ENCODE assay signal across 8 mouse cellular contexts in the genomic region with DNA sequence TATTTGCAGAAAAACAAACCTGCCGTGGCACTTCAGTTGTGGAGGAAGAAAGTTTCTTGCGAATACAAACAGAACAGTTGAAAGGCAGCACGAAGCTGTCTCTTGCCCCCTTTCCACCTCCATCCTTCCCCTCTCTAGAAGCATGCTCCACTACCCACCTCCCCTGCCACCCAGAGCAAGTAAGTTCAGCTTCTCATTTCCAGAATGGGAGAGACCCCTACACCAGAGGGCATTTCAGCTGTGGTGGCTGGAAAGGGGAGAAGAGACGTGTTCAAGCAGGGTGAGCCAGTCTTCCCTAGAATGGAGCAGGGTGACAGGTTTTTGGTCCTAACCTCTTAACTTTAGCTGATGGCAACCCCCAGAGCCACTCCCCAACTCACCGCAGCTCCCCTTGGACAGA. TPM values are rescaled to one million over a fixed set of nuclear protein-coding genes. Genes with fewer than 3 reads are reported as not detected.
DNase-seq lines count a peak whose midpoint lies in the region; ATAC-seq lines count a peak whose summit lies in the region.

No protein-coding gene starts in this region.

- no peak overlapping the region for H3K27ac ChIP-seq in limb, embryonic 10.5 days
- H3K27ac ChIP-seq in stomach, embryonic 15.5 days: no peak overlapping the region

- no peaks in the 10 kb centered on the region for H3K9me3 ChIP-seq in limb, embryonic 10.5 days (replicated peaks)
- H3K9me3 ChIP-seq in stomach, embryonic 15.5 days: no peaks in the 10 kb centered on the region

- 32% methylated on average over 5 of the region's 5 CpGs for WGBS in limb, embryonic 10.5 days
- WGBS in stomach, embryonic 15.5 days: 25% methylated on average over 5 of the region's 5 CpGs

- H3K36me3 ChIP-seq in limb, embryonic 10.5 days: no peaks in the 10 kb centered on the region
- no peaks in the 10 kb centered on the region for H3K36me3 ChIP-seq in stomach, embryonic 15.5 days

- ATAC-seq in stomach, embryonic 15.5 days (ENCODE audit: insufficient read depth, low FRiP score, low read depth): no peak

- peak; percentile 22 for DNase-seq in embryo, embryonic 10.5 days (ENCODE audit: low spot score)
- no peak for DNase-seq in embryo, embryonic 10 days (ENCODE audit: low spot score)
- peak; percentile 30 to 33 for DNase-seq in right cerebral cortex, adult 2 months (ENCODE audit: low spot score in 2 of 2)
- DNase-seq in right cerebral cortex, postnatal 14 days: no peak
- peak; percentile 31 for DNase-seq in limb, embryonic 10.5 days (ENCODE audit: low spot score)
- no peak for DNase-seq in thymus, postnatal 10 days (ENCODE audit: low spot score in 2 of 2)
- no peak for DNase-seq in spleen, adult 12 weeks (ENCODE audit: low spot score)

- peaks cover 42% of the 10 kb centered on the region for H3K27me3 ChIP-seq in limb, embryonic 10.5 days (ENCODE audit: low read depth, poor library complexity, severe bottlenecking)
- H3K27me3 ChIP-seq in stomach, embryonic 15.5 days (replicated peaks): no peaks in the 10 kb centered on the region

- peak overlapping the region; percentile 59 for H3K4me3 ChIP-seq in limb, embryonic 10.5 days
- H3K4me3 ChIP-seq in stomach, embryonic 15.5 days (replicated peaks): peak overlapping the region; percentile 51

- H3K4me1 ChIP-seq in limb, embryonic 10.5 days: peaks cover 15% of the 10 kb centered on the region; the same call in 1 of the 2 replicates
- H3K4me1 ChIP-seq in stomach, embryonic 15.5 days: 0 out of 2 replicates have a peak, but pooled peaks cover 2% of the 10 kb centered on the region

- peak overlapping the region; percentile 88 for H3K4me2 ChIP-seq in stomach, embryonic 15.5 days

- H3K9ac ChIP-seq in stomach, embryonic 15.5 days: no peak overlapping the region

RNA-seq across cellular contexts. Expression of a gene that starts 1.3 kb away (rescaled TPM):
- 0.53 and 0.59 TPM in 2 replicates for polyA plus RNA-seq in limb, embryonic 10.5 days (2016; fragmentation: Nextera tagmentation; extraction: Ambion mirVana)
- 3.3 and 3.5 TPM in 2 replicates for polyA plus RNA-seq in stomach, embryonic 15.5 days (2015; fragmentation: Nextera tagmentation; extraction: Ambion mirVana)

Comparison
In these comparisons a context has a peak if more than half of its experiments do, and no peak if none do; other contexts are left out.
1. DNase-seq: peak in embryo, embryonic 10.5 days (single experiment), right cerebral cortex, adult 2 months (2 of 2) and limb, embryonic 10.5 days (single experiment); none in embryo, embryonic 10 days (single experiment), right cerebral cortex, postnatal 14 days (single experiment), thymus, postnatal 10 days (0 of 2) and spleen, adult 12 weeks (single experiment).